Mouse (Mus musculus): ENCODE data around the gene Acad11. TPM values are rescaled to one million over a fixed set of nuclear protein-coding genes. Genes with fewer than 3 reads are reported as not detected.

Acad11 gene
- polyA plus RNA-seq, 1 experiment = 6.8 TPM

DNA sequence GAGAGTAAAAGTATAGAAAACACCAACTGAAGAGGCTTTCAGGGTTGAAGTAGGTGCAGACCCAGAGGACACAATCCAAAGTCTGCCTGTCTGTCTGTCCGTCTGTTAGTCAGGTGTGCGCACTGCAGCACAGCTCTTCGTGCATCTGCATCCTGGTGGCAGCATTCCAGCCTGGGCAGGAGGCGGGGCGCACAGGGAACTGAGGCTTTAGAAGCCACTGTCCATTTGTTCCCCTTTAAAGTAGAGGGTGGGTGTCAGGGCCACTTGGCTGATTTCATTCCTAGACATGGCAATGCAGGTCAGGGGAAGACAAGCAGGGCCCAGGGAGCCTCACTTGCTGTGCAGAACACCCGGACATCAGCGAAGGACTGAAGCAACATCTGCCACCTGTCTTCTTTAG, 94.1 kb downstream of the Acad11 start:
- WGBS = 92% methylated on average over 7 of the region's 7 CpGs
- TF ChIP-seq POLR2A (IDR thresholded peaks at IDR 0.05; ENCODE audit: borderline replicate concordance, control insufficient read depth, low read depth, low read length) = no peak
- TF ChIP-seq CTCF (IDR thresholded peaks at IDR 0.05; ENCODE audit: control insufficient read depth, insufficient read depth, low read length) = no peak
- no peak overlapping the region for H3K4me3 ChIP-seq (replicated peaks; ENCODE audit: control insufficient read depth, low read depth, low read length)
- no peaks in the 10 kb centered on the region for H3K4me1 ChIP-seq (ENCODE audit: control insufficient read depth, insufficient read depth, low read length)
- no peak overlapping the region for H3K27ac ChIP-seq (ENCODE audit: control insufficient read depth, insufficient read depth, low read depth, low read length, poor library complexity)

DNA sequence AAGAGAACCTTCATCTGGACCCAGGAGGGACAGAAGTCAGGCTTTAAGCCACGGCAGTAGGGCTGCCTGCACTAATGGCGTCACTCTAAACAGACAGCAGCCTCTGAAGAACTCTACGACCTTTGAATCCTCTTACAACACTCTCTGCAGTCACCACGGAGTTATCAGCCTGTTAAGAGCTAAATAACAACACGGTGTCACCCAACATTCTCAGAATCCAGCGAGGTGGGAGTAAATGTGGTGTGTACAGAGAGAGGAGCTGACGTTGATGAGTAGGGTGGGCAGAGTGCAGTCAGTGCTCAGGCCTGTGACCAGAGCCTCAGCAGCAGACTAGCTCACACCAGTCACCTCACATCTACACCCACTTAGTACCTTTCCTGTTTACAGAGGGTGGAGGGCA, 97.9 kb downstream of the Acad11 start:
- no peaks in the 10 kb centered on the region for H3K4me1 ChIP-seq (ENCODE audit: control insufficient read depth, insufficient read depth, low read length)
- TF ChIP-seq POLR2A (IDR thresholded peaks at IDR 0.05; ENCODE audit: borderline replicate concordance, control insufficient read depth, low read depth, low read length) = no peak
- TF ChIP-seq CTCF (IDR thresholded peaks at IDR 0.05; ENCODE audit: control insufficient read depth, insufficient read depth, low read length) = no peak
- 78% methylated on average over 7 of the region's 7 CpGs for WGBS
- H3K27ac ChIP-seq (ENCODE audit: control insufficient read depth, insufficient read depth, low read depth, low read length, poor library complexity) = no peak overlapping the region
- H3K4me3 ChIP-seq (replicated peaks; ENCODE audit: control insufficient read depth, low read depth, low read length) = no peak overlapping the region

DNA sequence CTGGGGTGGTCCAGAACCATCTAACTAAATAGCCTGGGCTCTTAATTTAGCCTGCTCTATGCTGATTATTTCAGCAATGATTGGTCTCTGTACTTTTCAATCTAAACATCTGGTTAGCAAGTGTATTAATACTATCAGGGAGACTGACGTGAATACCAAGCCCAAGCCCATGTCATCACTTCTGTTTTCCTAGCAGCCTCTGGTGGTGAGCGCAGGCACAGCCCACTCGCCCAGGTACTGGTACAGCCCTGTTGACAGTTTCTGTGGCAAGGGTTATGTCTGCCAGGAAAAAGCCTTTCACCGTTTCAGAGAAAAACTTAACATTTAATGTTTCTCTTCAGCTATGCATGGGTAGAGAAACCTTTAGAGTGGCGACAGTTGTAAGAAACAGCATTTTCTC, 101.0 kb downstream of the Acad11 start:
- Histone ChIP-seq H3K27ac (ENCODE audit: control insufficient read depth, insufficient read depth, low read depth, low read length, poor library complexity) (no peak overlapping the region), H3K4me3 (replicated peaks; ENCODE audit: control insufficient read depth, low read depth, low read length) (no peak overlapping the region), H3K4me1 (ENCODE audit: control insufficient read depth, insufficient read depth, low read length) (no peaks in the 10 kb centered on the region)
- TF ChIP-seq CTCF (IDR thresholded peaks at IDR 0.05; ENCODE audit: control insufficient read depth, insufficient read depth, low read length) = no peak
- no peak for TF ChIP-seq POLR2A (IDR thresholded peaks at IDR 0.05; ENCODE audit: borderline replicate concordance, control insufficient read depth, low read depth, low read length)
- 91% methylated on average over 5 of the region's 5 CpGs for WGBS

DNA sequence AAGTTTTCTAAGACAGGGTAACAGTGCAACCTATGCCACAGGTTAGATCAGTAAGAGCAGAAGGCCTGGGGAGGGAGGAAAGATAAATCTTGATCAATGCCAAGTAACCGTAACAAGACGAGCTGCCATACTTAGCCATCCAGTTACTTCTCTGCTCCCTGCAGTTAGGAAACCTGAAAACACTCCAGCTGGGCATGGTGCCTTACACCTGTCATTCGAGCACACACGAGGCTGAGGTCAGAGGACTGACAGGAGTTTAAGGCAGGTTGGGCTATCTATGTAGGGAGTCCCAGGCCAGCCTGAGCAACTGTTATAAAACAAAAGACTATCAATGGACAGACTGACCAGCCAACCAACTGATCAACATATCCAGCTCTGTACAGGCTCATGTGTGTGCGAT, 102.7 kb downstream of the Acad11 start:
- Histone ChIP-seq H3K4me3 (replicated peaks; ENCODE audit: control insufficient read depth, low read depth, low read length) (no peak overlapping the region), H3K4me1 (ENCODE audit: control insufficient read depth, insufficient read depth, low read length) (no peaks in the 10 kb centered on the region), H3K27ac (ENCODE audit: control insufficient read depth, insufficient read depth, low read depth, low read length, poor library complexity) (no peak overlapping the region)
- no peak for TF ChIP-seq POLR2A (IDR thresholded peaks at IDR 0.05; ENCODE audit: borderline replicate concordance, control insufficient read depth, low read depth, low read length)
- TF ChIP-seq CTCF (IDR thresholded peaks at IDR 0.05; ENCODE audit: control insufficient read depth, insufficient read depth, low read length) = no peak
- 89% methylated on average over 5 of the region's 5 CpGs for WGBS

DNA sequence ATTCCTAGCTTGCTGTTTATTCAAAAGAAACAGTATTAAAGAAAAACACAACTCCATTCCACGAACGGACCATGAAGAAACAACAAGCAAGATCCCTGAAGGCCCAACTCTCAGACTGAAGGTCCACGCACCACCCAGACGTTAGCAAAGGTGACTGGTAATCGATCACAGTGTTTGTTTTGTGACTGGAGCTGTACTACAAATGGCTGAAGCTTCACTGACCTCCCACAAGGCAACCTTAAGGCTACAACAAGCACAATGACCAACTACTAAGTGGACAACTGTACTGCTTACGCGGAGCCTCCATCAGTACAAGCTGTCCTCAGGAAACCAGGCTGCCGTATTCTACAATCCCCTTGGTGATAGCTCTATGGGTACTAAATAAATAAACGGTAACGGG, 106.8 kb downstream of the Acad11 start:
- TF ChIP-seq POLR2A (IDR thresholded peaks at IDR 0.05; ENCODE audit: borderline replicate concordance, control insufficient read depth, low read depth, low read length) (no peak), CTCF (IDR thresholded peaks at IDR 0.05; ENCODE audit: control insufficient read depth, insufficient read depth, low read length) (no peak)
- H3K27ac ChIP-seq (ENCODE audit: control insufficient read depth, insufficient read depth, low read depth, low read length, poor library complexity) = no peak overlapping the region
- 92% methylated on average over 10 of the region's 10 CpGs for WGBS
- H3K4me1 ChIP-seq (ENCODE audit: control insufficient read depth, insufficient read depth, low read length) = no peaks in the 10 kb centered on the region
- H3K4me3 ChIP-seq (replicated peaks; ENCODE audit: control insufficient read depth, low read depth, low read length) = no peak overlapping the region

DNA sequence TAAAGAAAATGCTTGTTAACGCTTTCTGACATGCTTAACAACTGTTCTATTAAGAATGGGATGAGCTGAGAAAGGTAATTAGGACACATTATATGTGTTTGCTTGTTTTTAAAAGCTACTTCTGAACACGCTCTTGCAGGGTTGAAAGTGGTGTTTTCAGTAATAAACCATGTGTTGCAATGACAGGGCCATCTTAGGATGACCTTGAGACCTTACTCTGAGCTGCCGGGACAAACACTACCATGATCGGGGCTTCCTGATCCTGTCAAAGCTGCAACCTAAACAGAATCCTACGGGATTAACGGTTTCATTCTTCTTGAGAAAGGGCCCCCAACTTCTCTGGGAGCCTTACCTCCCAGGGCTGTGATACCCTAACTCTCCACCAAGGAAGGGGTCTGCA, 108.5 kb downstream of the Acad11 start:
- Histone ChIP-seq H3K4me1 (ENCODE audit: control insufficient read depth, insufficient read depth, low read length) (no peaks in the 10 kb centered on the region), H3K27ac (ENCODE audit: control insufficient read depth, insufficient read depth, low read depth, low read length, poor library complexity) (no peak overlapping the region), H3K4me3 (replicated peaks; ENCODE audit: control insufficient read depth, low read depth, low read length) (no peak overlapping the region)
- 92% methylated on average over 6 of the region's 6 CpGs for WGBS
- TF ChIP-seq CTCF (IDR thresholded peaks at IDR 0.05; ENCODE audit: control insufficient read depth, insufficient read depth, low read length) (no peak), POLR2A (IDR thresholded peaks at IDR 0.05; ENCODE audit: borderline replicate concordance, control insufficient read depth, low read depth, low read length) (no peak)

DNA sequence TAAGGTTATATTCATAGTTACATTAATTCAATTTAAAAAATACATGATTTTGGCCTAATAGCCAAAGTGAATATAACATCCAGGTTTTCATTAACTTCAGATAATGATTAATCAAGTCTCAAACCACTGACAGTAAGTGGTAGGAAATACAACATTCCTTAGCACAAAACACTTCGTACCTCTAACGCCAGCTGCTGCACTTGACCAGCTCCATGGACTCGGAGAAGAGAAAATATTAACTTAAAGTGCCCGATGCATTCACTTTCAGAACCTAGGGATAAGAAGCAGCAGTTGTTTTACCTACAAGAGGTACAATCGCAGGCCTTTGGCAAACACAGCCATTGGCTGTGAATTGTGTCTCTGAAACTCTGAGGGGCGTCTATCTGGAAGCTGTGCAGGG, 109.2 kb downstream of the Acad11 start:
- 89% methylated on average over 6 of the region's 6 CpGs for WGBS
- Histone ChIP-seq H3K4me3 (replicated peaks; ENCODE audit: control insufficient read depth, low read depth, low read length) (no peak overlapping the region), H3K4me1 (ENCODE audit: control insufficient read depth, insufficient read depth, low read length) (no peaks in the 10 kb centered on the region), H3K27ac (ENCODE audit: control insufficient read depth, insufficient read depth, low read depth, low read length, poor library complexity) (no peak overlapping the region)
- TF ChIP-seq POLR2A (IDR thresholded peaks at IDR 0.05; ENCODE audit: borderline replicate concordance, control insufficient read depth, low read depth, low read length) = no peak

Other genes starting within 250 kb of the Acad11 start
- 0.72 and 8.1 TPM in 2 replicates for gene Nphp3, start 60.8 kb upstream of the Acad11 start, polyA plus RNA-seq (2011; ENCODE audit: insufficient read depth, insufficient read length, low replicate concordance, missing spikeins)
- 3.4 TPM in 1 of 2 replicates, not detected in the other for gene Gm28305, start 22.7 kb upstream of the Acad11 start, polyA plus RNA-seq (2011; ENCODE audit: insufficient read depth, insufficient read length, low replicate concordance, missing spikeins)
- gene Uba5, start 243 bp upstream of the Acad11 start, polyA plus RNA-seq (2011; ENCODE audit: insufficient read depth, insufficient read length, low replicate concordance, missing spikeins) = 15.9 and 25.3 TPM in 2 replicates
- 2.6 and 6.1 TPM in 2 replicates for gene Ackr4, start 63.6 kb downstream of the Acad11 start, polyA plus RNA-seq (2011; ENCODE audit: insufficient read depth, insufficient read length, low replicate concordance, missing spikeins)
- 10.0 and 15.6 TPM in 2 replicates for gene Dnajc13, start 199.6 kb downstream of the Acad11 start, polyA plus RNA-seq (2011; ENCODE audit: insufficient read depth, insufficient read length, low replicate concordance, missing spikeins)

Data from bone marrow, adult 2 months (tissue).